Mouse (Mus musculus) CH12.LX (cell line): ENCODE data around the gene Ptprr.

Source experiments
- CTCF ChIP-seq, 2 experiments: IDR thresholded peaks in 1 of 2; conservative IDR thresholded peaks in 1 of 2; 2 replicates each; pipeline ENCODE4 v1.5.1; 2011 to 2012; ENCODE audit warnings: low read depth in 2 of 2, low read length in 2 of 2, improper control_type of control experiment in 1 of 2, inconsistent platforms in 1 of 2, mild to moderate bottlenecking in 1 of 2, moderate library complexity in 1 of 2
- MEF2A ChIP-seq: IDR thresholded peaks from 2 replicates; pipeline ENCODE4 v1.6.1; 2014; ENCODE audit warnings: low read depth, mild to moderate bottlenecking, inconsistent platforms, low read length, improper control_type of control experiment, borderline replicate concordance
- MXI1 ChIP-seq: IDR thresholded peaks from 2 replicates; pipeline ENCODE4 v1.6.1; 2011; ENCODE audit warnings: mild to moderate bottlenecking, low read depth, low read length, improper control_type of control experiment
- PAX5 ChIP-seq: IDR thresholded peaks from 2 replicates; pipeline ENCODE4 v1.6.1; 2012; ENCODE audit warnings: low read length, inconsistent platforms, mixed read lengths
- RAD21 ChIP-seq: IDR thresholded peaks from 2 replicates; pipeline ENCODE4 v1.6.1; 2011; ENCODE audit warnings: low read depth, mild to moderate bottlenecking, low read length, improper control_type of control experiment, moderate library complexity
- UBTF ChIP-seq: IDR thresholded peaks from 2 replicates; pipeline ENCODE4 v1.6.1; 2012; ENCODE audit warnings: low read depth, mild to moderate bottlenecking, inconsistent platforms, low read length, improper control_type of control experiment, moderate library complexity

- no peak for TF ChIP-seq CTCF (conservative IDR thresholded peaks at IDR 0.05 in 1 of 2, IDR thresholded peaks at IDR 0.05 in 1 of 2; ENCODE audit: low read depth in 2 of 2, low read length in 2 of 2)
- no peak for TF ChIP-seq MXI1
- no peak for TF ChIP-seq RAD21
- TF ChIP-seq MEF2A: no peak
- no peak for TF ChIP-seq UBTF
- no peak for TF ChIP-seq PAX5
Observed at GRCm38 (mm10) chr10:116235299-116235698, 217.3 kb downstream of the Ptprr start.
